Mouse (Mus musculus) CH12.LX (cell line): ENCODE data around the gene Ppil3.

ENCODE experiments used
- CTCF ChIP-seq, 2 experiments: IDR thresholded peaks in 1 of 2; conservative IDR thresholded peaks in 1 of 2; 2 replicates each; pipeline ENCODE4 v1.5.1; 2011 to 2012; ENCODE audit warnings: low read depth in 2 of 2, low read length in 2 of 2, improper control_type of control experiment in 1 of 2, inconsistent platforms in 1 of 2, mild to moderate bottlenecking in 1 of 2, moderate library complexity in 1 of 2
- EP300 ChIP-seq: IDR thresholded peaks from 2 replicates; pipeline ENCODE4 v1.6.1; 2011; ENCODE audit warnings: low read length, improper control_type of control experiment
- JUND ChIP-seq: conservative IDR thresholded peaks from 2 replicates; pipeline ENCODE4 v1.6.1; 2011; ENCODE audit warnings: low read depth, low read length, improper control_type of control experiment
- POLR2A ChIP-seq: IDR thresholded peaks from 2 replicates; pipeline ENCODE4 v1.6.1; 2011; ENCODE audit warnings: low read depth, mild to moderate bottlenecking, improper control_type of control experiment, low read length
- POLR2AphosphoS2 ChIP-seq: IDR thresholded peaks from 2 replicates; pipeline ENCODE4 v1.6.1; 2011; ENCODE audit warnings: low read depth, low read length, improper control_type of control experiment
- SIN3A ChIP-seq: IDR thresholded peaks from 2 replicates; pipeline ENCODE4 v1.6.1; 2012; ENCODE audit warnings: low read length, improper control_type of control experiment, inconsistent platforms
- USF1 ChIP-seq: IDR thresholded peaks from 2 replicates; pipeline ENCODE4 v1.6.1; 2014; ENCODE audit warnings: low read depth, mild to moderate bottlenecking, inconsistent platforms, low read length, improper control_type of control experiment

GRCm38 (mm10) chr1:58454316-58454715 lies 9.0 kb upstream of the Ppil3 start:
- TF ChIP-seq USF1 (no peak), CTCF (conservative IDR thresholded peaks at IDR 0.05 in 1 of 2, IDR thresholded peaks at IDR 0.05 in 1 of 2; ENCODE audit: low read depth in 2 of 2, low read length in 2 of 2) (no peak), EP300 (no peak), SIN3A (no peak), JUND (no peak), POLR2AphosphoS2 (no peak), POLR2A (no peak)
